Mouse (Mus musculus) spleen, adult 2 months (tissue): ENCODE data around the gene Mterf2.

Experiments used
- CTCF ChIP-seq: fragments of 200-500 bp; IDR thresholded peaks from 2 replicates; pipeline ENCODE4 v1.5.1; 2011; ENCODE audit warnings: mild to moderate bottlenecking, inconsistent platforms; ENCODE audit not compliant: insufficient read depth, insufficient read length, insufficient replicate concordance; ENCODE audit errors: extremely low read depth
- POLR2A ChIP-seq: fragments of 200-500 bp; IDR thresholded peaks from 2 replicates; pipeline ENCODE4 v1.6.1; 2011; ENCODE audit warnings: low read depth, low read length, inconsistent platforms

DNA sequence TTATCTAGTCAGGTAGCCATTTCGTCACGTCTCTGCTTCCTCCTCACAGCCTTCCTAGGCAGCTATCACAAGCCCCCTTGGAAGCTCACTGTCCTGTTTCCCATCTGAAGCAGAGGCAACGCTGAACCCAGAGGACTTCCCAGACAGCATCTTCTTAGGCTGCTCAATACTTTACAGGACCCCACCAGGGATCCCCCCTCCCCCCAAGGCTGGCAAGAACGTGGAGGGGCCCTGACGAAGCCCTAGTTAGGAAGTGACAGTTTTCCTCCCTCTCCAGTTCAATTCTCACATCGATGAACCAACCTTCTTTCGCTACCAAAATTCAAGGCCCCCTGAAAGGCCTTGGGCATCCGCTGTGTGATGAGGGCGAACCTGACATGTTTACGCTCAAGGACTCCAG, 26.0 kb downstream of the Mterf2 start:
- TF ChIP-seq CTCF (no peak), POLR2A (no peak)
